Mouse (Mus musculus) neural tube, embryonic 15.5 days (tissue): ENCODE data around the gene Bcl2l11. TPM values are rescaled to one million over a fixed set of nuclear protein-coding genes. Genes with fewer than 3 reads are reported as not detected.

ENCODE experiments used
- ATAC-seq: fragments of 200-750 bp; cut with Nextera tagmentation; 2 replicates; pipeline ENCODE4 v1.8.0; 2017; ENCODE audit warnings: mild to moderate bottlenecking, moderate TSS enrichment, moderate library complexity; ENCODE audit not compliant: low FRiP score
- H3K27ac ChIP-seq: fragments of 300-500 bp; sonication (generic); replicated peaks from 2 replicates; pipeline ENCODE4 v1.5.1; 2015; ENCODE audit warnings: mild to moderate bottlenecking, inconsistent platforms
- H3K27me3 ChIP-seq: fragments of 300-500 bp; sonication (generic); replicated peaks from 2 replicates; pipeline ENCODE4 v1.6.1; 2015; ENCODE audit warnings: inconsistent platforms
- H3K36me3 ChIP-seq: fragments of 300-500 bp; sonication (generic); 2 replicates; pipeline ENCODE4 v1.6.1; 2015; ENCODE audit warnings: inconsistent platforms
- H3K4me1 ChIP-seq: fragments of 300-500 bp; sonication (generic); 2 replicates; pipeline ENCODE4 v1.6.1; 2015; ENCODE audit warnings: inconsistent platforms
- H3K4me2 ChIP-seq: fragments of 300-500 bp; sonication (generic); 2 replicates; pipeline ENCODE4 v1.6.1; 2015; ENCODE audit warnings: inconsistent platforms, mild to moderate bottlenecking, moderate library complexity
- H3K4me3 ChIP-seq: fragments of 300-500 bp; sonication (generic); replicated peaks from 2 replicates; pipeline ENCODE4 v1.5.1; 2015; ENCODE audit warnings: mild to moderate bottlenecking, inconsistent platforms
- H3K9ac ChIP-seq: fragments of 300-500 bp; sonication (generic); replicated peaks from 2 replicates; pipeline ENCODE4 v1.6.1; 2015; ENCODE audit warnings: mild to moderate bottlenecking, inconsistent platforms
- H3K9me3 ChIP-seq: fragments of 300-500 bp; sonication (generic); replicated peaks from 2 replicates; pipeline ENCODE4 v1.6.1; 2016; ENCODE audit warnings: inconsistent platforms
- WGBS: fragments of 180-500 bp; shearing (Covaris S2); methylation state at CpG from one replicate; pipeline ENCODE4 v1.1.7; 2015; ENCODE audit warnings: mixed read lengths; 5-methylcytosine and 5-hydroxymethylcytosine counted together
- polyA plus RNA-seq: library from polyadenylated mRNA; unstranded; fragments of >200 nt; fragmentation: Nextera tagmentation; extraction: Ambion mirVana; gene quantifications from 2 replicates; pipeline ENCODE4 v1.2.1, GENCODE M21; 2015

The Bcl2l11 gene
- polyA plus RNA-seq, 1 experiment from 2014 or later = 10.1 TPM

GRCm38 (mm10) chr2:128166623-128167423, 41.0 kb downstream of the Bcl2l11 start:
- Histone ChIP-seq H3K27ac (no peak overlapping the region), H3K4me2 (no peak overlapping the region), H3K9ac (no peak overlapping the region), H3K4me3 (no peak overlapping the region), H3K9me3 (no peaks in the 10 kb centered on the region), H3K4me1 (peaks cover 7% of the 10 kb centered on the region; the same call in 1 of the 2 replicates), H3K27me3 (no peaks in the 10 kb centered on the region), H3K36me3 (no peaks in the 10 kb centered on the region)
- whole genome bisulfite sequencing = 57% methylated on average over 13 of the region's 13 CpGs
- peak; percentile 50 for ATAC-seq

GRCm38 (mm10) chr2:128167930-128168329, 42.1 kb downstream of the Bcl2l11 start:
- H3K9me3 ChIP-seq = no peaks in the 10 kb centered on the region
- no peak overlapping the region for H3K4me3 ChIP-seq
- H3K27me3 ChIP-seq = no peaks in the 10 kb centered on the region
- H3K4me2 ChIP-seq = no peak overlapping the region
- H3K4me1 ChIP-seq = peaks cover 7% of the 10 kb centered on the region; the same call in 1 of the 2 replicates
- no peaks in the 10 kb centered on the region for H3K36me3 ChIP-seq
- no peak overlapping the region for H3K9ac ChIP-seq
- 97% methylated on average over 12 of the region's 12 CpGs for WGBS
- no peak overlapping the region for H3K27ac ChIP-seq
- ATAC-seq = no peak

- peaks cover 7% of the 10 kb centered on the region; the same call in 1 of the 2 replicates for H3K4me1 ChIP-seq
- no peak for ATAC-seq
- WGBS = 93% methylated on average over 5 of the region's 5 CpGs
- no peak overlapping the region for H3K9ac ChIP-seq
- H3K27ac ChIP-seq = no peak overlapping the region
- no peaks in the 10 kb centered on the region for H3K27me3 ChIP-seq
- no peak overlapping the region for H3K4me2 ChIP-seq
- no peaks in the 10 kb centered on the region for H3K36me3 ChIP-seq
- no peak overlapping the region for H3K4me3 ChIP-seq
- H3K9me3 ChIP-seq = no peaks in the 10 kb centered on the region
These were observed 43.6 kb downstream of the Bcl2l11 start for GRCm38 (mm10) chr2:128169486-128169885.

GRCm38 (mm10) chr2:128169972-128170371, 44.1 kb downstream of the Bcl2l11 start:
- no peak for ATAC-seq
- Histone ChIP-seq H3K27ac (no peak overlapping the region), H3K4me1 (peaks cover 7% of the 10 kb centered on the region; the same call in 1 of the 2 replicates), H3K9me3 (no peaks in the 10 kb centered on the region), H3K4me3 (no peak overlapping the region), H3K27me3 (no peaks in the 10 kb centered on the region), H3K4me2 (no peak overlapping the region), H3K9ac (no peak overlapping the region), H3K36me3 (no peaks in the 10 kb centered on the region)
- WGBS = 72% methylated on average over 11 of the region's 11 CpGs

GRCm38 (mm10) chr2:128170614-128171013, 44.8 kb downstream of the Bcl2l11 start:
- Histone ChIP-seq H3K9me3 (no peaks in the 10 kb centered on the region), H3K36me3 (no peaks in the 10 kb centered on the region), H3K9ac (no peak overlapping the region), H3K4me3 (no peak overlapping the region), H3K4me2 (no peak overlapping the region), H3K4me1 (peaks cover 7% of the 10 kb centered on the region; the same call in 1 of the 2 replicates), H3K27me3 (no peaks in the 10 kb centered on the region), H3K27ac (no peak overlapping the region)
- 95% methylated on average over 3 of the region's 3 CpGs for WGBS
- no peak for ATAC-seq

GRCm38 (mm10) chr2:128172266-128172665, 46.4 kb downstream of the Bcl2l11 start:
- peaks cover 12% of the 10 kb centered on the region for H3K4me1 ChIP-seq
- H3K9ac ChIP-seq = no peak overlapping the region
- H3K4me3 ChIP-seq = no peak overlapping the region
- H3K9me3 ChIP-seq = no peaks in the 10 kb centered on the region
- no peak overlapping the region for H3K27ac ChIP-seq
- ATAC-seq = no peak
- 90% methylated on average over 5 of the region's 5 CpGs for WGBS
- no peak overlapping the region for H3K4me2 ChIP-seq
- no peaks in the 10 kb centered on the region for H3K36me3 ChIP-seq
- H3K27me3 ChIP-seq = no peaks in the 10 kb centered on the region

GRCm38 (mm10) chr2:128174176-128174575, 48.3 kb downstream of the Bcl2l11 start:
- ATAC-seq = no peak
- H3K36me3 ChIP-seq = no peaks in the 10 kb centered on the region
- WGBS = 68% methylated on average over 5 of the region's 5 CpGs
- H3K27me3 ChIP-seq = no peaks in the 10 kb centered on the region
- H3K9me3 ChIP-seq = no peaks in the 10 kb centered on the region
- no peak overlapping the region for H3K4me2 ChIP-seq
- H3K4me1 ChIP-seq = peaks cover 18% of the 10 kb centered on the region
- no peak overlapping the region for H3K27ac ChIP-seq
- H3K9ac ChIP-seq = no peak overlapping the region
- no peak overlapping the region for H3K4me3 ChIP-seq

GRCm38 (mm10) chr2:128174604-128175342, 48.9 kb downstream of the Bcl2l11 start:
- Histone ChIP-seq H3K36me3 (no peaks in the 10 kb centered on the region), H3K9ac (no peak overlapping the region), H3K4me1 (peaks cover 21% of the 10 kb centered on the region), H3K4me3 (no peak overlapping the region), H3K27ac (no peak overlapping the region), H3K27me3 (no peaks in the 10 kb centered on the region), H3K9me3 (no peaks in the 10 kb centered on the region), H3K4me2 (no peak overlapping the region)
- WGBS = 61% methylated on average over 9 of the region's 9 CpGs
- ATAC-seq = no peak

- 96% methylated on average over 6 of the region's 6 CpGs for WGBS
- Histone ChIP-seq H3K4me3 (no peak overlapping the region), H3K27ac (no peak overlapping the region), H3K36me3 (no peaks in the 10 kb centered on the region), H3K4me2 (no peak overlapping the region), H3K9me3 (no peaks in the 10 kb centered on the region), H3K9ac (no peak overlapping the region), H3K27me3 (no peaks in the 10 kb centered on the region), H3K4me1 (peaks cover 27% of the 10 kb centered on the region)
- no peak for ATAC-seq
These were observed 49.8 kb downstream of the Bcl2l11 start for GRCm38 (mm10) chr2:128175625-128176024.

GRCm38 (mm10) chr2:128176391-128177044, 50.7 kb downstream of the Bcl2l11 start:
- Histone ChIP-seq H3K4me2 (no peak overlapping the region), H3K27ac (no peak overlapping the region), H3K9me3 (no peaks in the 10 kb centered on the region), H3K36me3 (no peaks in the 10 kb centered on the region), H3K9ac (no peak overlapping the region), H3K4me3 (no peak overlapping the region), H3K27me3 (no peaks in the 10 kb centered on the region), H3K4me1 (peaks cover 27% of the 10 kb centered on the region)
- no peak for ATAC-seq
- 47% methylated on average over 12 of the region's 12 CpGs for WGBS

GRCm38 (mm10) chr2:128177241-128177661, 51.4 kb downstream of the Bcl2l11 start:
- Histone ChIP-seq H3K27me3 (no peaks in the 10 kb centered on the region), H3K36me3 (no peaks in the 10 kb centered on the region), H3K4me1 (peaks cover 27% of the 10 kb centered on the region), H3K4me3 (no peak overlapping the region), H3K9ac (no peak overlapping the region), H3K9me3 (no peaks in the 10 kb centered on the region), H3K4me2 (no peak overlapping the region), H3K27ac (no peak overlapping the region)
- 72% methylated on average over 5 of the region's 5 CpGs for WGBS
- no peak for ATAC-seq
